23 mouse cellular contexts compared by ENCODE assay signal in genomic region chr8:95532206-95532605, GRCm38 (mm10). TPM values are rescaled to one million over a fixed set of nuclear protein-coding genes. Genes with fewer than 3 reads are reported as not detected.
"Had no signal": no experiment of that assay in that cellular context is flagged by ENCODE, and none has a peak within 500 bp of the region (broad histone marks: within the 10 kb centered on the region; RNA-seq: fewer than 3 reads in every experiment).

No protein-coding gene starts in this region.

- ATAC-seq: liver, embryonic 12.5 days; midbrain, embryonic 15.5 days had no signal

- H3K4me3 ChIP-seq: kidney, embryonic 15.5 days; layer of hippocampus, adult 2 months; limb, embryonic 10.5 days; limb, embryonic 13.5 days; liver, embryonic 12.5 days; liver, embryonic 15.5 days; midbrain, embryonic 12.5 days; midbrain, embryonic 15.5 days; neural tube, embryonic 13.5 days; stomach, embryonic 15.5 days had no signal

- H3K9ac ChIP-seq: kidney, embryonic 15.5 days; limb, embryonic 13.5 days; liver, embryonic 12.5 days; liver, embryonic 15.5 days; midbrain, embryonic 12.5 days; midbrain, embryonic 15.5 days; neural tube, embryonic 13.5 days; stomach, embryonic 15.5 days had no signal

- H3K27me3 ChIP-seq: kidney, embryonic 15.5 days; limb, embryonic 13.5 days; liver, embryonic 15.5 days; midbrain, embryonic 15.5 days; neural tube, embryonic 13.5 days; stomach, embryonic 15.5 days had no signal

- H3K36me3 ChIP-seq: kidney, embryonic 15.5 days; limb, embryonic 10.5 days; limb, embryonic 13.5 days; liver, embryonic 12.5 days; liver, embryonic 15.5 days; midbrain, embryonic 12.5 days; midbrain, embryonic 15.5 days; neural tube, embryonic 13.5 days; stomach, embryonic 15.5 days had no signal

- DNase-seq: kidney, adult 11 months; kidney, adult 8-10 months; kidney, postnatal 25 days; layer of hippocampus, adult 9-11 months; liver; lung, adult 2 months; right cerebral cortex, postnatal 25 days; spleen, adult 18-20 months; thymus, adult 18-20 months; thymus, postnatal 36 days had no signal

- H3K4me2 ChIP-seq: kidney, embryonic 15.5 days; limb, embryonic 13.5 days; liver, embryonic 12.5 days; liver, embryonic 15.5 days; midbrain, embryonic 12.5 days; midbrain, embryonic 15.5 days; neural tube, embryonic 13.5 days; stomach, embryonic 15.5 days had no signal

- H3K27ac ChIP-seq: kidney, embryonic 15.5 days; layer of hippocampus, adult 2 months; limb, embryonic 10.5 days; limb, embryonic 13.5 days; liver, embryonic 12.5 days; liver, embryonic 15.5 days; macrophage; midbrain, embryonic 12.5 days; midbrain, embryonic 15.5 days; neural tube, embryonic 13.5 days; stomach, embryonic 15.5 days had no signal

- H3K4me1 ChIP-seq: midbrain, embryonic 12.5 days; midbrain, embryonic 15.5 days had no signal

- H3K9me3 ChIP-seq: kidney, embryonic 15.5 days; limb, embryonic 10.5 days; limb, embryonic 13.5 days; liver, embryonic 12.5 days; liver, embryonic 15.5 days; midbrain, embryonic 12.5 days; midbrain, embryonic 15.5 days; neural tube, embryonic 13.5 days; stomach, embryonic 15.5 days had no signal

RNA-seq across cellular contexts. Expression of gene Ccdc113, which starts 1.7 kb away (rescaled TPM):
- polyA plus RNA-seq: large intestine, adult 2 months; limb, embryonic 10.5 days; liver, embryonic 12.5 days; liver, embryonic 15.5 days; macrophage had no signal

RNA-seq across cellular contexts. Expression of gene Prss54, which starts 43.9 kb away (rescaled TPM):
- polyA plus RNA-seq: kidney, embryonic 15.5 days; large intestine, adult 2 months; limb, embryonic 10.5 days; limb, embryonic 13.5 days; liver, embryonic 12.5 days; liver, embryonic 15.5 days; lung, adult 2 months; lung, embryonic 16.5 days; macrophage; midbrain, embryonic 12.5 days; midbrain, embryonic 15.5 days; neural tube, embryonic 13.5 days; stomach, embryonic 15.5 days had no signal
